Mouse (Mus musculus) testis, postnatal 10 days (tissue): ENCODE data around the gene Efcab6.

Source experiments
- DNase-seq: peaks from one replicate; pipeline ENCODE4 v3.0.0; 2021; ENCODE audit warnings: low spot score

Gene Efcab6

DNA sequence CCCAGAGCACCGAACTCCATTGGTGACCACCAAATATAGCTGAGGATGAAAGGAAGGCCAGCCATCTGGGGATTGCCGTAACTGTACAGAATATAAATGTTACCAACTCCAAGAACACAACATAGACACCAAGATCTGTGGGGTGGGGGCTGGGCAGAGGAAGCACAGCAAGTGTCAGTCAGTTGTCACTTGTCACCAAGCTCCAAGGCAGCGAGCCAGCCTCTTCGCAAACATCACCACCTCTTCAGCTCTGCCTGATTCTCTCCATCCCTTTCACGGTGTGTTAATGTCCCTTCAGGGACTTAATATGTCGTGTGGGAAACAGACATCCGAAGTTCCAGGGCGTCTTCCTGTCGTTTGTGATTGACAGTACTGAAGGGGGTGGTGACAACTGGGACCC, 93.0 kb downstream of the Efcab6 start:
- DNase-seq: no peak

DNA sequence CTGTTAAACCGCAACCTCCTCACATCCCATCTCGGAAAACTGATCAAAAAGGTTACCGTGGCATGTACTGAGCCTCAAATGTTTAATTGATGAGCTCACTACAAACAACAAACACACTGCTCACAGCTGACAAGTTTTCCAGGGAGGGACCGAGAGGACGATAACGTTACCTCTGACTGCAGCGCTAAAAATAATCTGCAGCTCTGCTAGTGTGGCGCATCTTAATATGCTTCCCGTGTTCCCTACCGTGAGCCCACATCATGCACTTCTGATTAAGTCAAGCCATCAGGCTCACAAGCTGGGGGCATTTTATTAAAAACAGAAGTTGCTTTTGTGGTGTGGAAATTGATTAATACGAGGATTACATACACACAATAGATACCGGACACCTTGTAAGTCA, 97.4 kb downstream of the Efcab6 start:
- no peak for DNase-seq

DNA sequence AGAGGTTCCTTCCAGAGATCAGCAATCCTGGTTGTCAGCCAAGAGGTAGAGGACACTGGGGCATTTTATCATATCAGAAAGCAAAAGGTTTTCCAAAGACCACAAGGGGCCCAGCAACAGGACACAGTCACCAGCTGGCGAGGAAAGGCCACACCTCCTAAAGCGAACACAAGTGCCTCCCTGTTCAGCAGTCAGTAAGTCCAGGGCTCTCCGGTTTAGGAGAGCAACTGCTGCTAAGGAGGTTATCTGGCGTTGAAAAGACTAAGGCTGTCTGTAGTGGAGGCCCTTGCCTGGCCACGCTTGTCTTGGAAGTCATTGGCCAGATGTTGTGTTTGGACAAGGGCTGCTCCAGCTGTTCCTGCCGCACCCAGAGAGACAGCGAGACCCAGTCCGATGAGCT, 100.1 kb downstream of the Efcab6 start:
- no peak for DNase-seq

DNA sequence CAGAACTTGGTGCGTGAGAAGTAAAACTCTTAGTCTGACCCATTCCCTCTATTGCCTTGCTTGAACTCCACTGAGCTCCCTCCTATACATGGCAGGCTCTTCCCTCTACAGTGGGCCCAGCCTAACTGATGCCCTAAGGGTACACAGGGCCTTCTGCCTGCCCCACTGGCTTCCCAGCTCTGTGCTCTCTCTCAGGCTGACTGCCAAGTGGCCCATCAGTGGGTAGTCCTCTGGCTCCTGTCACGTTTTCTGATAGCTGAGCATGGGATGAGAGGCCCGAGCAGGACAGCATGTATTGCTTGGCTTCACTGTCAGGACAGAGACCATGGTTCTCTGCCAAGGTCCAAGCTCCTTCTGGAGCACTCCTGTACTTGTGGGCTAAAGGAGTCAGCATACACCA, 106.8 kb downstream of the Efcab6 start:
- no peak for DNase-seq

DNA sequence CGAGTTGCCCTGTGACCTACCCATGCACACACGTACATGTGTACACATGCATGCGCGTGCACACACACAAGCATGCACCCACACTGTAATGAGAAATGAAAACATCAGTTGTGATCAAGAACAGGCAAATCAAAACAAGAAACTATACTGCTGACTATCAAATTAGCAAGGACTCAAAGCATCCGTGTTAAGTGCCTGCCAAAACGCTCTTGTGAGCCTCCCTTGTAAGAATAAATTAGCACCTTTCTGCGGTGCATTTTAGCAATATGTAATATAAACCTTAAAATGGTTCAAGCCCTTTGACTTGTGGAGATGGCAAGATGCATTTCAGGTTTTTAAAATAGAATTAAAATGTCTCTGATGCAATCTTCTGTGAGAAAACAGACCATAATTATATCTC, 108.2 kb downstream of the Efcab6 start:
- no peak for DNase-seq

DNA sequence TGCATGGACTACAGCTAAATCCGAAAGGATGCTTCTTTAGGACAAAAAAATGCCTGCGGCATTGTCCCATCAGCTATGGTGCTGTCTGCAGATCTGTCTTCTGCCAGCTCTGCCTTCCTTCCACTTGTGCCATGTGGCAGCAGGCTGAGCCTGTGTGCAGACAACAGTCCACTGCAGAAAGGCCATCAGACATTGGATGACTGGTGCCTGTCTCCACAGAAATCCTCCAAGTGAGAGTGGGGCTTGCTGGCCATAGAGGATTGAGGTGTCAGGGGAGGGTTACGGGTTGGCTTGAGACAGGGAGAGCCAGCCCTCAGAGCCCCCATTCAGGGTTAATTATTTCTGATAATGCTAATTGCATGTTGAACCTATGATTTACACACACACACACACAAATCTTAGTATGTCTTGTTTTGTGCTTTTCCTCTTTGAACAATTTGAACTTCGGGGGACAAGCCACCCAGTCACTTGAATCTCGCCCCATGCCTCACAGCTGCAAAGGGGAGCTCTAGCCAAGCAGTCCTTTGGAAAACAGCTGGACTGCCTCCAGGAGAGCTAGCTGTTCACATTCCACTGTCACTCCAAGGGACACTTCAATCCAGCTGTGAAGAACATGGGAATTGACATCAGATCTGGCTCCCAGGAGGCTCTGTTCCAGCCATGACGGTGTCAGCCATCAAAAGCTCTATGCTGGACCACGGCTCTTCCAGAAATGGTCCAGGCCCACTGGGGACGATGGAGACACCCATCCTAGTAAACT, 109.1 kb downstream of the Efcab6 start:
- no peak for DNase-seq

DNA sequence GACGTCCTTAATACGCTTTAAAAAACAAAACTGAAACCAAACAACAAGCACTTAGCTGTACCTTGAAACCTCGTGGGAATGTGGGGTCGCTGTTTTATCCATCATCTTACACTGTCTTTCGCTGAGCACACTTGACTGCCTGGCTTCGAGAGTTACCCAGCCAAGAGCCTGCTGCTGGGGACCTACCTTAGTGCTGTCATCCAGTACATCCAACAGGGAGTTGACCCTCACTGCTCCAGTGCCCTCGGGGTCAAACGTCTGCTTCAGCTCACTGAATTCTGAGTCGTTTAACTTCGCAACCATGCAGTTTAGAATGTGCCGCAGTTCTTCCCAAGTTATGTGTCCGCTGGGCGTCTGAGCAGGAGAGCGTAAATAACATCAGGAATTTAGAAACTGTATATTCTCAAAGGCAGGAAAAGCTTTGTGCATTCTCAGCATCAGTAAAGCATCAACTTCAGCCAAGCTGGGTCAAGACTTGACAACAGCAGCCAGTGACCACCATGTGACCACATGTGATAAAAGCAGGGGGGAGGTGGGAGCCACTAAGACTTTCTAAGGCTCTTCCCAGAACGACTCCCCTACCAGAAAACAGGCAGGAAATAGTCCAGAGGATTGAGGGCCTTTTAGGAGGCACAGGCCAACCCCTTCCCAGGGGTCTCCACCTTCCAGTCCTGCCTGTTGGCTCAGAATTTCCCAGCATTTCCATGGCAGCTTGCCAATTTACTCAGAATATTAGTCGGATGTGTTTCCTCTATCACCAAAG, 115.3 kb downstream of the Efcab6 start:
- no peak for DNase-seq

DNA sequence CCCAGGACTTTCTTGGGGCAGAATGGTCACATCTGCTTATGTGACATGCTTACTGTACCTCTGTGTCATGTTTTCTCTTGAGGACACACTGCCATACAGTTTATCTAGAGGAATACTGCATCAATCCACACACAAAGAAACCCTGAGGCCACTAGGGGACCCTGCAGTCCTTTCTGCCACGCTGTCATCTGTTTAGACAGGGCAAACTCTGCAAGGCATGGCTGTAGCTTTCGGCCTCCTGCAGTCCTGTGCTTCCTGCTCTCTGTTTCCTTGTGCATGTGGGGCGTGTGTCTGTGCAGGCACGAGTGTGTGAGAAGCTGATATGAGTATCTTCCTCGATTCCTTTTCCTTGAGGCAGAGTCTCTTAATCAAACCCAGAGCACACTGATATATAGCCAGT, 125.5 kb downstream of the Efcab6 start:
- DNase-seq: no peak

DNA sequence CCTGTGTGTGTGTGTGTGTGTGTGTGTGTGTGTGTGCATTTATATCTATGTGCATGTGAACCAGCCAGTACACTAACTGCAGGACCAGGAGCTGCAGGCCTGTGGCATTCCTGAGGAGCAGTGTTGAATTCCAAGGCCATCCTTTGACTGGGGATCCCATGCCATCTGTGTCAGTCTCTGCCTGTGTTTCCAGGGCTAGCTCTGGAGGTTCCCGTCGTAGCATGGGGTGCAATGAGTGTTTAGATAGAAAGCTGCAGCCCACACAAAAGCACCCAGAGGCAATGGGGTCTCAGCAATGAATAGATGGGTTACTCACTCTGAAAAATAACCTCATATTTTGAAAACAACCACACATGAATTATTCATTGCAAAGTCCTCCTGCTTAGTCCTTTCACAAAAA, 126.7 kb downstream of the Efcab6 start:
- no peak for DNase-seq

DNA sequence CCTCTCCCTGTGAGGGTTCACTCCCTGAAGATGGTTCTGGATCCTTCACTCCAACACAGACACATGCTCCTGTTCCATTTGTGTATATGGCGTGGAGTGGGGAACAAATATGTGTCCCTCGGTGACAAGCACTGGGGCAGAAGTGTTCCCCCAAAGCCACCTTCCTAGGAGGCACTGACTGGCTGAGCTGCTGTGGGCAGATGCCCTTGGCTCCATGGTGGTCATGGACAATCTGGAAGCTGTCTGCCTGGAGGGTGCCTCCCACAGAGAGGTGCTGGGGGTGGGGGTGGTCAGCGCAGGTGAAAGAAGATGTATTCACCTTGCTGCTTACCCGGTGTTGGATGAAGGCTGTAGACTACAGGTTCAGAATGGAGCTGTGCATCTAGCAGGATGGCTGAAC, 128.7 kb downstream of the Efcab6 start:
- DNase-seq: no peak

DNA sequence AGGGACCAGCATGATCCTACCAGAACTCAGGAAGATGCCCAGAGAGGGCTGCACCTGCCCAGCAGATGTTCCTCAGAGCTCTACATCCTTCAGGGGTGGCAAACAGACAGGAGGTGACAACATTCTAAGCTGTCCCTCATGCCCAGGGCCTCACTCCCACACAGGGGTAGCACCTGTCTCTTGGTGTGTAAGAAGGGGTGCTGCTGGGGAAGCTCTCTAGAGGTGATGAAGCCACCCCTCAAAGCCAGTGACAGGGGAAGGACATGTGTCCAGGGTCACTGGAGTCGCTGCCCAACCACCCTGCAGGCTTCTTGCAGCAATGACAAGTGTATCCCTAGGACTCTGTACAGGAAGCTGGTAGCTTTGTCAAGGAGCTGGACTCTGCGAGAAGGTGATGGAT, 130.4 kb downstream of the Efcab6 start:
- DNase-seq: no peak

DNA sequence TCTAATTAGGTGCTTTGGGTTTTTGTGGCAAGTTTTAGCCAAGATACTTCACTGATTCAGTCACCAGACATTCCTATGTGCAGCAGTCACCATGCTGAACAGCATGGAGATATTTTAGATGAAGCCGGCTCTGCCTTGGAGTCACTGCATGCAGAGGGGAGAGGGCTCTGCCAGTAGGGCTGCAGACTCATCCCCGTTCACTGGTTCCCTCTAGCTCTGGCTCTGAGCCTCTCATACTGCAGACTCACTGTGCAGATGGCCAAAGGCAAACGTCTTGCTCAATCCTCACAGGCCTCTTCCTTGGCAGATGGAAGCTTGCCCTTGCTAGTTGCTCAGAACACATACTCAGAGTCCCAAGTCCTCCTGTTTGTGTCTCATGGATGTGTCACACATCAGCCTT, 139.8 kb downstream of the Efcab6 start:
- no peak for DNase-seq

DNA sequence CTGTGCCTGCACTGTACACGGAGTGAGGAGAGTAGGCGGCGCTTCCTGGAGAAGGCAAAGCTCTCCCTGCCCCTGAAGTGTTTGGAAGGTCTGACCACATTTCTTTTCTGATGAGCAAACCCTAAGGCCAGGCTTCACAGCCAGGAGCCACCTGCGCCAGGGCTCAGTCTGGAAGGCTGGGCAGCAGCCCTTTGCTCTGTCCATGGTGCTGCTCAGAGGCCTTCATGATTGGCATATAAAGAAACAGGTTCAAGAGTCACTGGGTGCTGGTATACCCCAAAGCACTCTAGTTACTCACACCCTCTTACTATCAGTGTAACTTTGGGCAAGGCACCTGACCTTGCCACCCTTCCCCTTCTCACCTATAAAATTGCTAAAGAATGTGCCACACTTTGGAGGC, 140.5 kb downstream of the Efcab6 start:
- DNase-seq: peak; percentile 67

DNA sequence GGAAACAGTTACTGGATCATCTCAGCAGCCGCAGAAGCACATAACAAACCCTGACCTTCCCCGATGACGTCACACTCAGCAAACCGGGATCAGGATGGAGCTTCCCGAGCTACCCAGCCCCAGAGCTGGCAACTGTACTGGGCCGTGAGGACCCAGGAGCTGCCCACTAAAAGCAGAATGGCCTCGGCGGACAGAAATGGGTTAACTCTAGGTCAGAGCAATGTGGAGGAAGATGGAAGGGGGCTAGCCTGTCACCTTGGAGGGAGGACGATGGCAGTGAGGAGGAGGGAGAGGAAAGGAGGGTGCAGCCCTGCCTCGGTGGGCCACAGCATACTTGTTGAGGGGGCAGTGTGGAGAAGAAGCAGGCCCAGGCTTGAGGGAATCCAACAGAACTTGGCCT, 149.8 kb downstream of the Efcab6 start:
- no peak for DNase-seq

DNA sequence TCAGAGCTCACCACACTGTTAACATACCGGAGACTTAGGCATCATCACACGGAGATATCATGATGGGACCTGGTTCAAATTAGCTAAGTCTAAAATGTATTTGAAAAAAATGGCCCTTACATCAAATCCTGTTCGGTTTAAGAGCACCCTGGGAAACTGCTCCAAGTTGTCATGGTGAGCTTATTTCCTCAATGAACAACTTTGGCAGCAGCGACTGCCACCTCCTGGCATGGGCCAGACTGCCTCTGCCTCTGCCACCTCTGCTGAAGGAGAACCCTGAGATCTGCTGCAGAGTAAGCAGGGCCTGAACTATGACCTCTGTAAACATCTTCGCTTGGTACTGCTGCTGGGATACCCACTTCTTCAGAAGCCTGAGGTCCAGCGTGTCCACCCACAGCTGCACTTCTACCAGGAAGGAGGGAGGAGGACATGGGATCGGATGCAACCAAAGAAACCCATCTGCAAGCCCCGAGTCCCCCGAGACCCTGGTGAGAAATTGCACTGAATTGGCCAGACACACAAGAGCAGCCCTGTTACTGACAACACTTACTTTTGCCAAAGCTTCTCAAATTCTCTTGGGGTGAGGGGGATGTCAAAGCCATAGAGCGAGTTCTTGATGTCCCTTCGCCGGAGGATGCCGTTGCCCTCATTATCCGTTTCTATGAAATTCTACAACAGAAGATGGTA, 152.0 kb downstream of the Efcab6 start:
- no peak for DNase-seq

DNA sequence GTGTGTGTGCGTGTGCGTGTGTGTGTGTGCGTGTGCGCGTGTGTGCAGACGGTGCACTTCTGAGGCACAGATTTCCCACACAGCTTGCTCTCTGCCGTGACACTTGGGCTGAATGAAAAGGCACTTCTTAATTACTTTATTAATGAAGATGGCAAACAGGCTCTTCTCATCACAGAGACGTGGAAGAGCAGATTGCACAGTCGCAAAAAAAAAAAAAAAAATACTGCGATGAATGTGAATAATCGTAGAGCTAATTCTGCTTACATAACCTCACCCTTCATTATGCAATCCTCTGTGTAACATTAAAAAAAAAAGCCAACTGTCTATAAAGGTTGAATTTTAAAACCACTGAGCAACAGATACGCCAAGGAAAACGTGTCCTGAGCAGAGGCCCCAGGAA, 158.7 kb downstream of the Efcab6 start:
- DNase-seq: no peak

DNA sequence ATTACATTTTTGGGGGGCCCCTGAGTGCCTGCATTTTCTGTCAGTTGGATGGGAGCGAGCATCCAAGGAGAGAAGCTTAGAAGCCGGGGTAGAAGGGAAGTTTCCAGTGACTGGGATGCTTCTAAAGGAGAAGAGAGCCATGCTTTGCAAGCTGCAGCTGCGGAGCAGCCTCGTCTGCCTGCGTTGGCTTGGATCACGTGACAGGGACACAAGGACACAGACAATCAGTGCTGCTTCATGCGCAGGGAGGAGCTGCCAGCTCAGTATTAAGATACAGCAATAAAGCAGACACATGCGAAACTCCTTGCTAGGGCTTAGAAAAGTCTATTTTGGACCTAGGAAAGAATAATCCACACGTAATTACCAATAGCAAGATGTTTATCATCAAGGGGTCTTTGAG, 167.9 kb downstream of the Efcab6 start:
- DNase-seq: no peak

DNA sequence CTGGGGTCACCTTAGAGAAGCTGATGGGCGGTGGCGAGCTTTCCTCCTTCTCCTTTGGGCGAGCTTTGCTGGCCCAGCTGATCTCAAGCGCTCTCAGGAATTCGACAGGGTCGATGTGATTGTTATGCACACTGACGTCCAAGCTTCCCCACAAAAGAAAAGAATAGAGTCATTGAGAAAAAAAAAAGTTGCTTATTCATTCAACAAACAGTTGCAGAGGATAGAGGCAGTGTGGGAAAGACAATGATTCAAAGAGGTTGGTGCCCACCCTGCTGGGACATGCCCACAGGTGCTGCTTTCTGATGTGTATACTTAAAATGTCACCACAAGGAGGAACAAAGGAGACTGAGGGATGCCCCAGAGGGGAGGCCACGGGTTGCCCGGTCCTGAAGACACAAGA, 169.2 kb downstream of the Efcab6 start:
- no peak for DNase-seq

DNA sequence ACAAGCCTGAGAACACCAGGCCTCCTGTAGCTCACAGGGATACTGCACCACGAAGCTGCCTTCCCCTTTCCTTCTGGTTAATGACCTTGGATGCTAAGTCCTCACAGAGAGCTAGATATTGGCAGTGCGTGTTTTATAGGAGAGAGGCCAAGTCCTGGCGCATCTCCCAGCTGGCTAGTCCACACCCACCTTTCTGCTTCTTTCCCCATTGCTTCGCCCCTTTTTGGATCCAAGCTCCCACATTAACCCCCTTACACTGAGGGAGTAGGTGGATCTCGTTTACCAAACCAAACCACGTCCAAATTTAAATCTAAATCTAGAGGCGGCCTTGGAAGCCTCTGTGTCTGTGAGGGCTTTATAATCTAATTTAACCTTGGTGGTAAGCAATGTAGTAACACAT, 170.9 kb downstream of the Efcab6 start:
- DNase-seq: peak; percentile 64

DNA sequence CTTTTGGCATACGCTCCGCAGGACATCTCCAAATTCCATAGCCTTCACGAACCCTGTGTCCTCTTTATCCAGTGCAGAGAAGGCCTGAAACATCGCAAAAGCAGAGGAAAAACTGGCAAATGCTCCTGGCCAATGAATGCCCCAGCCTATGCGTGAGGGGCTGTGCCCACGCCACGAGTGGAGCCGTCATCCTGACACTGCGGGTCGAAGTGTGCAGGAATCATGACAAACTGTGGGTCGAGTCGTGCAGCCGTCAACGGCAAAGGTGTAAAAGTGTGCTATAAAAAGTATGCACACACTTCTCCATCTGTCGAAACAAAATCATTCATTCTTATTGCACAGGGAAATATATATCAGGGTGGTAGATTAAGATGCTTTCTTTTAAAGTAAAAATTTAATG, 172.3 kb downstream of the Efcab6 start:
- no peak for DNase-seq

DNA sequence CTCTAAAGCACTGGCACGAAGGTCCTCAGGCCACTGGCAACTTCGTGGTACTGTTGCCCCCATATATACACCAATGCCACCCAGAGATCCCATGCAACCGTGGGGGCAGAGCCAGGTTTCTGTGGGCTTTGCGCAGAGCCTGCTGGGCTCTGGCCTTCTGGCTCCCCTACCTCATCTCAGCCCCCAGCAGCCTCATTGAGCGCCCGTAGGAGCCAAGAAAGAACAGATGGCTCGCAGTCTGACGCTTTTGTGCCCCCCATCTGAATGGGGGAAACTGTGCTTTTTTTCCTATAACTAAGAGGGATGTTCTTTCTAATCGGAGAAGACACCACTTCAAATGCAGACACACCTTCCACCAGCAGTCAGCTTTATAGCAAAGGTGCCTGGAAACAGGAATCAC, 180.9 kb downstream of the Efcab6 start:
- no peak for DNase-seq

DNA sequence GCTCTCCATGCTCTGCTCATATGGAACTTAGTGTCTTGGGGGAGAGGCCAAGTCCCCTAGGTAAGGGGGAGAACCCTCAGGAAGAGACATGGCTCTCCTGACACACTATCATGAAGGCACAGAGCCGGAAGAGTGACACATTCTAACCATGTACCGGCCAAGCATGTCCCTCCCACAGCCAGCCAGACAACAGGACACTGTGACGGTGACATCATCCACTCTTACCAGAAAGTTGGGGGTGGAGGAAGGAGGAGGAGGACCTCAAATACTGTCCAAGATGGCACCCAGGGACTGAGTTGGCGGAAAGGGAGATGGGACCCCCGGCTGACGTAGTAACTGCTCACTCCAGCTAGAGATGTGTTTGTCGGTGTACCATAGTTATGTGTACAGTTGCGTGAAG, 181.4 kb downstream of the Efcab6 start:
- no peak for DNase-seq

DNA sequence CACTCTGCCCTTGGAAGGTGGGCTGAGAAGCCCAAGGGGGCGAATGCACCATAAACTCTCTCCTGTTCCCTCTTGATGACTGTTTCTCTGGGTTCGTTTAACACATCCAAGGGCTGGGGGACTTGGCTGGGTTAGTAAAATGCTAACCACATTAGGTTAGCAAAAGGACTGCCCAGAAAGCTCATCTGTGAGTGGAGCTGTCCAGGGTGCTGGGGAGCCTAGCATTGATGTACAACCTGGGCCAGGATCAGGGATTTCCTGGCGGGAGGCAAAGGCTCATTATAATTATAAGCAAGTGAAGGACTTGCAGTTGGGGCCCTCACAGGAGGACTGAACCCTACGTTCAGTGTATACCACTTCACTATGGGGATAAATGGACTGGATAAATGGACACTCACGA, 185.3 kb downstream of the Efcab6 start:
- DNase-seq: peak; percentile 77
